In genomic region chr1:180333588-180333987, GRCm38 (mm10) we compare ENCODE assay signal across 8 mouse cellular contexts. TPM values are rescaled to one million over a fixed set of nuclear protein-coding genes. Genes with fewer than 3 reads are reported as not detected.
DNase-seq lines count a peak whose midpoint lies in the region; ATAC-seq and TF ChIP-seq lines count a peak whose summit lies in the region.

No protein-coding gene starts in this region.

- H3K4me2 ChIP-seq in heart, embryonic 11.5 days, result peak overlapping the region; percentile 79
- peak overlapping the region; percentile 97 for H3K4me2 ChIP-seq in intestine, embryonic 16.5 days (ENCODE audit: low read depth, low read length)
- peak overlapping the region; percentile 99 for H3K4me2 ChIP-seq in neural tube, embryonic 12.5 days (replicated peaks)

- peak overlapping the region; percentile 99 for H3K4me3 ChIP-seq in lung, adult 2 months (replicated peaks; ENCODE audit: extremely low read depth, low read depth, low read length)
- H3K4me3 ChIP-seq in heart, embryonic 11.5 days (ENCODE audit: low read depth, low read length), result peak overlapping the region; percentile 68; the same call in 1 of the 2 replicates
- H3K4me3 ChIP-seq in intestine, embryonic 16.5 days (ENCODE audit: low read length), result peak overlapping the region; percentile 80
- no peak overlapping the region for H3K4me3 ChIP-seq in neural tube, embryonic 12.5 days

- DNase-seq in lung, adult 2 months, result no peak
- no peak for DNase-seq in lung, postnatal 14 days
- no peak for DNase-seq in right cerebral cortex, postnatal 36 days (ENCODE audit: low spot score in 2 of 2)
- no peak for DNase-seq in frontal cortex, postnatal 14 days (ENCODE audit: low spot score in 2 of 2)
- DNase-seq in urinary bladder, adult 18-20 months (ENCODE audit: low spot score in 2 of 2), result no peak

- peaks cover 34% of the 10 kb centered on the region for H3K4me1 ChIP-seq in lung, adult 2 months (ENCODE audit: control insufficient read depth, insufficient read depth, low read length)
- H3K4me1 ChIP-seq in heart, embryonic 11.5 days (ENCODE audit: control insufficient read depth, insufficient read depth, low read length), result peaks cover 25% of the 10 kb centered on the region
- peaks cover 42% of the 10 kb centered on the region for H3K4me1 ChIP-seq in intestine, embryonic 16.5 days (ENCODE audit: control insufficient read depth, insufficient read depth, low read length)
- H3K4me1 ChIP-seq in neural tube, embryonic 12.5 days, result peaks cover 31% of the 10 kb centered on the region

- H3K9ac ChIP-seq in heart, embryonic 11.5 days (ENCODE audit: low read depth, low read length), result no peak overlapping the region
- peak overlapping the region; percentile 89 for H3K9ac ChIP-seq in intestine, embryonic 16.5 days (ENCODE audit: low read depth, low read length)
- no peak overlapping the region for H3K9ac ChIP-seq in neural tube, embryonic 12.5 days

- no peaks in the 10 kb centered on the region for H3K36me3 ChIP-seq in heart, embryonic 11.5 days (ENCODE audit: control insufficient read depth, insufficient read depth, low read length)
- H3K36me3 ChIP-seq in intestine, embryonic 16.5 days (ENCODE audit: control insufficient read depth, insufficient read depth, low read length), result 0 out of 2 replicates have a peak, but pooled peaks cover 8% of the 10 kb centered on the region
- no peaks in the 10 kb centered on the region for H3K36me3 ChIP-seq in neural tube, embryonic 12.5 days

- no peak for TF ChIP-seq CTCF in lung, adult 2 months (IDR thresholded peaks at IDR 0.05; ENCODE audit: insufficient read depth, low read length)

- no peaks in the 10 kb centered on the region for H3K9me3 ChIP-seq in heart, embryonic 11.5 days (replicated peaks; ENCODE audit: control insufficient read depth, low read length)
- H3K9me3 ChIP-seq in intestine, embryonic 16.5 days (ENCODE audit: control insufficient read depth, low read length), result no peaks in the 10 kb centered on the region
- no peaks in the 10 kb centered on the region for H3K9me3 ChIP-seq in neural tube, embryonic 12.5 days

- WGBS in lung, adult 2 months, result 35% methylated on average over 6 of the region's 6 CpGs
- 32% methylated on average over 6 of the region's 6 CpGs for WGBS in heart, embryonic 11.5 days (ENCODE audit: insufficient replicate concordance)
- 61% methylated on average over 6 of the region's 6 CpGs for WGBS in intestine, embryonic 16.5 days
- 25% methylated on average over 6 of the region's 6 CpGs for WGBS in neural tube, embryonic 12.5 days

- no peak for ATAC-seq in heart, embryonic 11.5 days (replicated peaks; ENCODE audit: insufficient number of reproducible peaks, low FRiP score, low TSS enrichment)
- no peak for ATAC-seq in intestine, embryonic 16.5 days
- ATAC-seq in neural tube, embryonic 12.5 days (ENCODE audit: low FRiP score, low read depth), result no peak

- peaks cover 23% of the 10 kb centered on the region for H3K27me3 ChIP-seq in heart, embryonic 11.5 days (ENCODE audit: control insufficient read depth, insufficient read depth, low read length)
- no peaks in the 10 kb centered on the region for H3K27me3 ChIP-seq in intestine, embryonic 16.5 days (replicated peaks; ENCODE audit: control insufficient read depth, insufficient read depth, low read length)
- H3K27me3 ChIP-seq in neural tube, embryonic 12.5 days (replicated peaks), result peaks cover 29% of the 10 kb centered on the region

- no peak for TF ChIP-seq POLR2A in lung, adult 2 months (IDR thresholded peaks at IDR 0.05; ENCODE audit: borderline replicate concordance, extremely low read depth, low read depth, low read length)

- H3K27ac ChIP-seq in heart, embryonic 11.5 days (ENCODE audit: low read depth, low read length), result no peak overlapping the region
- no peak overlapping the region for H3K27ac ChIP-seq in intestine, embryonic 16.5 days (ENCODE audit: low read length)
- no peak overlapping the region for H3K27ac ChIP-seq in neural tube, embryonic 12.5 days

RNA-seq across cellular contexts. Expression of gene Itpkb, which starts 3.3 kb away (rescaled TPM):
- polyA plus RNA-seq in lung, adult 2 months (2012; rRNA removed), result 51.3 and 55.6 TPM in 2 replicates
- 3.2 and 4.0 TPM in 2 replicates for polyA plus RNA-seq in heart, embryonic 11.5 days (2014; fragmentation: Nextera tagmentation; extraction: Ambion mirVana)
- polyA plus RNA-seq in intestine, embryonic 16.5 days (2015; fragmentation: Nextera tagmentation; extraction: Ambion mirVana), result 5.1 TPM in 2 replicates
- polyA plus RNA-seq in neural tube, embryonic 12.5 days (2016; fragmentation: Nextera tagmentation; extraction: Ambion mirVana), result 5.4 and 5.5 TPM in 2 replicates
